Mouse (Mus musculus): ENCODE results near the gene Adh7. TPM values are rescaled to one million over a fixed set of nuclear protein-coding genes. Genes with fewer than 3 reads are reported as not detected.
A peak's percentile ranks its signal among the peaks of the same experiment; 100 is the strongest.

Gene Adh7
- 5.4 and 11.9 TPM in 2 replicates for polyA plus RNA-seq (2011; ENCODE audit: insufficient read length, low read depth, missing spikeins)

DNA sequence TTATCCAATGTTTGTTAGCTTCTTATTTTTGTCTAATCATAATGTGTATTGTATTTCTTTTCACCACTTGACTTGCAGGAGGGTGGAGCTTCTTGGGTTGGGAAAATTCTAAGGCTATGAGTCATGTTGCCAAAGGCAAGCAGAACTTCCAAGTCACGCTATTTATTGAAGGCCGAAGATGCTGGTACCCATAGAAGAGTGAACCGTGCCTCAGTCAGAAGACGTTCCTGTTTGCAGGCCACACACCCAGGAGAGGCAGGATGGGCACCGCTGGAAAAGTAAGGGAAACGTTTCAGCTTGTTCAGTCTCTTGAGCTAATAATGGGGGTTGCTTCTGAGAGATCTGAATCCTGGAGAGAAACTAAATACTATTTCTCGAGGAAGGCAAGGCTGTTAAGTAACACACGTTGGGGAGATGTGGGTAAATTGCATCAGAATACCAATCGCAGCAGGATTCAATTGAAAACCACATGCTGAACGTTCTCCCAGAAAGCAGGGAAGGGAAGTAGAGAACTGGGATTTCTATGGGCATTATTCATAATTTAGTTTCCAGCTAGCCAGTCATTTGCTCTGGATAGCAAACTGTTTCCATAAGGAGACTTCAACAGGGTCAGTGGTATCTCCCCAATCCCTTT, at the start of gene Adh7:
Gene Adh7, plus strand, starts transcription at position 130 of the 634 bp plus-strand sequence.
- no peak for TF ChIP-seq POLR2A (IDR thresholded peaks at IDR 0.05; ENCODE audit: low read depth, low read length)
- no peak for TF ChIP-seq CTCF (IDR thresholded peaks at IDR 0.05; ENCODE audit: borderline replicate concordance, insufficient read depth, low read length)
- H3K4me1 ChIP-seq (ENCODE audit: control insufficient read depth, insufficient read depth, low read length) = 0 out of 2 replicates have a peak, but pooled peaks cover 4% of the 10 kb centered on the region
- no peak within 1 kb of the TSS for H3K4me3 ChIP-seq (ENCODE audit: insufficient read depth, low read length)
- H3K27ac ChIP-seq (ENCODE audit: insufficient read depth, low read length) = peak within 1 kb of the TSS; percentile 90

DNA sequence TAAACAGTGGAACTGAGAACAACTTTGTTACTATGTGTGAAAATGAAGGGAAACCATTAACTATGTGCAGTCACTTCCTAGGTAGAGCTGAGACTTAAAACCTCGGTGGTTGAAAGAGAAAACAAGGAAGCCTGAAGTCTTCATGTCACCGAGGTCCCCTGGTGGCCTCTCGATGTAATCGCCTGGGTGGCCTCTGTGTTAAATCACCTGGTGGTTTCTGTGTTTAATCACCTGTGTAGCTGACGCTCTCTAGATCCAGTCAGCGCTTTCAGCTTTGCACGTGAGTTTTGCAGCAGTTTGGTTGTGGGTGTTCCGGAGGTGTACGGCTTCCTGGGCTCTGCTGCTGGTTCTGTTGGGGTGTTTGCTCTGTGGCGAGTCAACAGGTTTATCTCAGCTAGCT, 44.3 kb upstream of the Adh7 start:
- TF ChIP-seq POLR2A (IDR thresholded peaks at IDR 0.05; ENCODE audit: low read depth, low read length) (no peak), CTCF (IDR thresholded peaks at IDR 0.05; ENCODE audit: borderline replicate concordance, insufficient read depth, low read length) (no peak)

DNA sequence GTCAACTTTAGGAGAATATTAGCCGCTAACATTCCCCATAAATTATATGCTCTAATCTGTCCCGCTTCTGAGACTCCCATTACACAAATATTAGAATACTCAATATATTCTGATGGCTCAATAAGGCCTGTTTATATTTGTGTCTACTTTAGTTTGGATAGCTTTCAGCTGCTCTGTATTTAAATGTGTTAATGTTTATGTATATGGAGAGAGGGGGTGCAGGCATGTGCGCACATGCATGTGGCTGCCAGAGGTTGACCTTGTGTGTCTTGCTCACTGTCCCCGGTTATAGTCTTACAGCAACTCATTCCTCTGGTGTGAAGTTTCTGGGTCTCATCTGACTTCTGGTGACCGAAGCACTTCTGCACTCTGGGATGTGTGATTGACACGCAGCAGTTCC, 42.0 kb upstream of the Adh7 start:
- TF ChIP-seq CTCF (IDR thresholded peaks at IDR 0.05; ENCODE audit: borderline replicate concordance, insufficient read depth, low read length) (no peak), POLR2A (IDR thresholded peaks at IDR 0.05; ENCODE audit: low read depth, low read length) (no peak)
- Histone ChIP-seq H3K27ac (ENCODE audit: insufficient read depth, low read length) (no peak overlapping the region), H3K4me3 (ENCODE audit: insufficient read depth, low read length) (no peak overlapping the region), H3K4me1 (ENCODE audit: control insufficient read depth, insufficient read depth, low read length) (no peaks in the 10 kb centered on the region)

More for the DNA sequence above, 44.3 kb upstream of the Adh7 start:
- H3K4me3 ChIP-seq (ENCODE audit: insufficient read depth, low read length) = no peak overlapping the region
- no peak overlapping the region for H3K27ac ChIP-seq (ENCODE audit: insufficient read depth, low read length)
- H3K4me1 ChIP-seq (ENCODE audit: control insufficient read depth, insufficient read depth, low read length) = no peaks in the 10 kb centered on the region

DNA sequence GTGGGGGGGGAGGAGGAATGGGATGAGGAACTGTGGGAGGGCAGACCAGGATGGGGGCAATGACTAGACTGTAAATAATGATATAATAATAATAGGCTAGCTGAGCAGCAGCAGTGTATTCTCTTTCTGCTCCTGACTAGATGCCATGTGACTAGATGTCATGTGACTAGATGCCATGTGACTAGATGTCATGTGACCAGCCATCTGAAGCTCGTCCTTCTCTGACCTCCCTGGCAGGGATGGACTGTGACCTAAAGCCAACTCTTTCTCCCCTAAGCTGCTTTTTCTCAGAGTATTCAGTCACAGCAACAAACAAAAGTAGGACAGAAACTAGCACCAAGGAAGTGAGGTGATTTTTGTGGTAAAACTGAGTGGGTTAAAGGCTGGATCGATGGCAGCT, 35.5 kb upstream of the Adh7 start:
- Histone ChIP-seq H3K27ac (ENCODE audit: insufficient read depth, low read length) (no peak overlapping the region), H3K4me1 (ENCODE audit: control insufficient read depth, insufficient read depth, low read length) (no peaks in the 10 kb centered on the region), H3K4me3 (ENCODE audit: insufficient read depth, low read length) (no peak overlapping the region)
- TF ChIP-seq POLR2A (IDR thresholded peaks at IDR 0.05; ENCODE audit: low read depth, low read length) (no peak), CTCF (IDR thresholded peaks at IDR 0.05; ENCODE audit: borderline replicate concordance, insufficient read depth, low read length) (no peak)

DNA sequence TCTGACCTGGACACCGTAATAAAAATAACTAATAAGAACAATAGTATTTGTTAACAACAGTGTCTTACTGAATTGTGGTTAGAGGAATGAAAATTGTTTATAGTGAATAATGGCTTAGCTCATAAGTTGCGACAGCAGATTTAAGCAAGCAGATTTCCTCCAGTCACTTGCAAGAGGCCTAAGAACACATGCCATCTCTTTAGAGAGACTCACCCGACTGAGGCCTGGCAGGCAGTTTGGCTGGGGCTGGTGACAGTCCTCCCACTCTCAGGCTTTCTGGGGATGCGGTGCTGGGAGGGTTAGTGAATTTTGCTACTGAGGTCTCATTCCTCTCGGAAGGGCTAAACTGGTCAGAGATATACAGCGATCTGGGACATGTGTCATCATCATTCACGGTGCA, 34.2 kb upstream of the Adh7 start:
- H3K4me3 ChIP-seq (ENCODE audit: insufficient read depth, low read length) = no peak overlapping the region
- no peak overlapping the region for H3K27ac ChIP-seq (ENCODE audit: insufficient read depth, low read length)
- TF ChIP-seq POLR2A (IDR thresholded peaks at IDR 0.05; ENCODE audit: low read depth, low read length) (no peak), CTCF (IDR thresholded peaks at IDR 0.05; ENCODE audit: borderline replicate concordance, insufficient read depth, low read length) (no peak)
- H3K4me1 ChIP-seq (ENCODE audit: control insufficient read depth, insufficient read depth, low read length) = no peaks in the 10 kb centered on the region

- Histone ChIP-seq H3K4me3 (ENCODE audit: insufficient read depth, low read length) (no peak overlapping the region), H3K27ac (ENCODE audit: insufficient read depth, low read length) (no peak overlapping the region), H3K4me1 (ENCODE audit: control insufficient read depth, insufficient read depth, low read length) (no peaks in the 10 kb centered on the region)
- TF ChIP-seq POLR2A (IDR thresholded peaks at IDR 0.05; ENCODE audit: low read depth, low read length) = no peak
- no peak for TF ChIP-seq CTCF (IDR thresholded peaks at IDR 0.05; ENCODE audit: borderline replicate concordance, insufficient read depth, low read length)
Measured at GRCm38 (mm10) chr3:138185290-138185689, 32.3 kb upstream of the Adh7 start.

- Histone ChIP-seq H3K27ac (ENCODE audit: insufficient read depth, low read length) (no peak overlapping the region), H3K4me3 (ENCODE audit: insufficient read depth, low read length) (no peak overlapping the region), H3K4me1 (ENCODE audit: control insufficient read depth, insufficient read depth, low read length) (no peaks in the 10 kb centered on the region)
- no peak for TF ChIP-seq CTCF (IDR thresholded peaks at IDR 0.05; ENCODE audit: borderline replicate concordance, insufficient read depth, low read length)
- TF ChIP-seq POLR2A (IDR thresholded peaks at IDR 0.05; ENCODE audit: low read depth, low read length) = no peak
Measured at GRCm38 (mm10) chr3:138185995-138186930, 31.3 kb upstream of the Adh7 start.

DNA sequence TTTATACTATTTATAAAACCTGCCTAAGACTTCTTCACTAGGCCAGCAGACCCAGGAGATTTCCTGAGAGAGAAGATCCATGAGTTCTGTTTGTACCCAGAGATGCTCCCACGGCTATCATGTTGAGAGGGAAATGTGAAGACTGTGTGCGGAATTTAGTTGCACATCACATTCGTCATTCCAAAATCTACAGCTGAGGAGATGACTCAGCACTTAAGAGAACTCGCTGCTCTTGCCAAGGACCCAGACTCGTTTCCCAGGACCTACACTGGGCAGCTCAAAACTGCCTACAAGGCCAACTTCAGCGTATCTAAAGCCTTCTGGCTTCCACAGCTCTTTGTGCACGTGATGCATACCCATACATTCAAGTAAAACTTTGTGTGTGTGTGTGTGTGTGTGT, 25.3 kb upstream of the Adh7 start:
- TF ChIP-seq CTCF (IDR thresholded peaks at IDR 0.05; ENCODE audit: borderline replicate concordance, insufficient read depth, low read length) = no peak
- TF ChIP-seq POLR2A (IDR thresholded peaks at IDR 0.05; ENCODE audit: low read depth, low read length) = no peak

DNA sequence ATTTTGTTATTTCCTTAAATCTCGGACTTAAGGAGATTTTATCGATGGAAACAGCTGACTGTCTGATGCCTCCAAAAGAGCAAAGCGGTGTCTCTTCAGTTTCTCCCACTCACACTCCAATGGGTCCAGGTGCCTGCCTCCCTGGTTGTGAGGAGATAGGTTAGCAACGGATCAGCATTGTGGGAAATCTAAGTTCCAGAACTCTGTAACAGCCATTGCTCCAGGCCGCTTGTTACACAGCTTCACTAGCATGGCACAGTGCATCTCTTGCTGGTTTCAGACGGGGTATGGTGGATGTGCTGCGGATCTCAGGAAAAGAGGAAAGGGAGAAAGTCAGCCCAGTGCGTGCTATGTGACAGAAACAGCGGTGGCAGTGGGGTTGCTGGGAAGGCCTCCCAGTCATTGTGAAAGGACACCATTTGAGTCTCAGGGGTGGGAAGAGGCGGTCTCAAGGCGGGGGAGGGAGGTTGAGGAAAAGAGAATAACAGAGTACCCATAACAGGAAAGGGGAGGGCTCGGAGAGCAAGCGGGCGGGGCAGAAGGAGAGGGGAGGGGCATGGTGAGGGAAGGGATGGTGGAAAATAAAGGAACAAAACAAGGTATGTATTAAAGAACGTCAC, 23.8 kb upstream of the Adh7 start, which contains the start of gene 4930579F01Rik:
Gene 4930579F01Rik, minus strand, starts transcription at position 143 of the 620 bp plus-strand sequence.
- TF ChIP-seq CTCF (IDR thresholded peaks at IDR 0.05; ENCODE audit: borderline replicate concordance, insufficient read depth, low read length) (no peak), POLR2A (IDR thresholded peaks at IDR 0.05; ENCODE audit: low read depth, low read length) (no peak)

More for the DNA sequence above, 25.3 kb upstream of the Adh7 start:
- no peaks in the 10 kb centered on the region for H3K4me1 ChIP-seq (ENCODE audit: control insufficient read depth, insufficient read depth, low read length)
- no peak overlapping the region for H3K4me3 ChIP-seq (ENCODE audit: insufficient read depth, low read length)
- no peak overlapping the region for H3K27ac ChIP-seq (ENCODE audit: insufficient read depth, low read length)

More for the DNA sequence above, 23.8 kb upstream of the Adh7 start, which contains the start of gene 4930579F01Rik:
- Histone ChIP-seq H3K4me3 (ENCODE audit: insufficient read depth, low read length) (no peak within 1 kb of the TSS), H3K4me1 (ENCODE audit: control insufficient read depth, insufficient read depth, low read length) (no peaks in the 10 kb centered on the region), H3K27ac (ENCODE audit: insufficient read depth, low read length) (no peak within 1 kb of the TSS)

All from embryonic fibroblast, embryonic 13.5 days (primary cell).